Mouse (Mus musculus): ENCODE data around the gene Tma7.

Gene Tma7

GRCm38 (mm10) chr9:109101933-109102445 is 19.6 kb upstream of the Tma7 start:
- no peak for DNase-seq

- no peak for DNase-seq
These were observed 18.0 kb upstream of the Tma7 start for GRCm38 (mm10) chr9:109100307-109100928.

- DNase-seq = peak; percentile 42
These were observed 16.6 kb upstream of the Tma7 start for GRCm38 (mm10) chr9:109098969-109099368.

- DNase-seq = no peak
These were observed 16.0 kb upstream of the Tma7 start for GRCm38 (mm10) chr9:109098366-109098765.

GRCm38 (mm10) chr9:109097831-109098230 is 15.4 kb upstream of the Tma7 start:
- peak; percentile 79 for DNase-seq

- DNase-seq = no peak
These were observed 14.9 kb upstream of the Tma7 start for GRCm38 (mm10) chr9:109097291-109097690.

GRCm38 (mm10) chr9:109096856-109097255 is 14.5 kb upstream of the Tma7 start:
- no peak for DNase-seq

- peak; percentile 35 for DNase-seq
These were observed 13.9 kb upstream of the Tma7 start for GRCm38 (mm10) chr9:109096251-109096661.

- peak; percentile 69 for DNase-seq
These were observed 13.0 kb upstream of the Tma7 start, which contains the start of gene Plxnb1 for GRCm38 (mm10) chr9:109095137-109095982. Gene Plxnb1 (plus strand): TSS chr9:109095389.

GRCm38 (mm10) chr9:109094553-109095136 is 12.3 kb upstream of the Tma7 start:
- DNase-seq = no peak

- DNase-seq = no peak
These were observed 11.6 kb upstream of the Tma7 start for GRCm38 (mm10) chr9:109093786-109094552.

GRCm38 (mm10) chr9:109092799-109093198 is 10.4 kb upstream of the Tma7 start:
- no peak for DNase-seq

GRCm38 (mm10) chr9:109091802-109092201 is 9.4 kb upstream of the Tma7 start:
- no peak for DNase-seq

- DNase-seq = peak; percentile 24
These were observed 8.1 kb upstream of the Tma7 start for GRCm38 (mm10) chr9:109090446-109090845.

GRCm38 (mm10) chr9:109087987-109088386 is 5.6 kb upstream of the Tma7 start:
- peak; percentile 40 for DNase-seq

- DNase-seq = no peak
These were observed 2.5 kb upstream of the Tma7 start for GRCm38 (mm10) chr9:109084922-109085321.

GRCm38 (mm10) chr9:109081749-109082123 is 651 bp downstream of the Tma7 start:
- DNase-seq = no peak

GRCm38 (mm10) chr9:109080516-109080915 is 1.9 kb downstream of the Tma7 start:
- no peak for DNase-seq

- DNase-seq = peak; percentile 96
These were observed 8.5 kb downstream of the Tma7 start, which contains the start of gene Atrip for GRCm38 (mm10) chr9:109073661-109074573. Gene Atrip (minus strand): TSS chr9:109074124.

- no peak for DNase-seq
These were observed 14.2 kb downstream of the Tma7 start for GRCm38 (mm10) chr9:109068095-109068735.

- no peak for DNase-seq
These were observed 21.5 kb downstream of the Tma7 start for GRCm38 (mm10) chr9:109060898-109061295.
